Mouse (Mus musculus) central nervous system, embryonic 11.5 days (tissue): ENCODE results near the gene Mycn. TPM values are rescaled to one million over a fixed set of nuclear protein-coding genes. Genes with fewer than 3 reads are reported as not detected.

Experiments used
- polyA plus RNA-seq: library from polyadenylated mRNA; depleted of rRNA; stranded (reverse); fragments of >200 nt; gene quantifications from 2 replicates; pipeline ENCODE4 v1.2.3, GENCODE M21; 2012; rRNA removed

Mycn gene
- 61.3 and 86.3 TPM in 2 replicates for polyA plus RNA-seq

GRCm38 (mm10) chr12:12941661-12942363 is at the start of gene Mycn:
Mycn (minus strand) TSS chr12:12941914.

